Mouse (Mus musculus) kidney, adult 2 months (tissue): ENCODE measurements around the gene Kcne1l.

Experiments
- CTCF ChIP-seq: fragments of 200-500 bp; conservative IDR thresholded peaks from 2 replicates; pipeline ENCODE4 v1.5.1; 2011; ENCODE audit warnings: low read depth, mild to moderate bottlenecking, control low read depth, low read length, moderate library complexity, mixed read lengths; ENCODE audit not compliant: insufficient read depth, insufficient read length
- POLR2A ChIP-seq: fragments of 200-500 bp; IDR thresholded peaks from one replicate; pipeline ENCODE4 v1.6.1; 2011; ENCODE audit warnings: low read depth, low read length, control low read depth

- TF ChIP-seq POLR2A = no peak
- TF ChIP-seq CTCF = no peak
Observed at GRCm38 (mm10) chrX:142276573-142276972, 29.5 kb downstream of the Kcne1l start.
